Mouse (Mus musculus) Patski (cell line): ENCODE data around the gene Izumo1r. TPM values are rescaled to one million over a fixed set of nuclear protein-coding genes. Genes with fewer than 3 reads are reported as not detected.
"Not testable (repeated sequence)": the region's sequence is repeated elsewhere in the genome, so short reads cannot be mapped to it uniquely, and the experiment has no call there.

ENCODE experiments used
- ATAC-seq: fragments of 100-300 bp; one replicate; pipeline ENCODE4 v1.8.0; 2021
- CTCF ChIA-PET: fragments of 350-600 bp; sonication (Branson Sonifier 250); formaldehyde crosslinking; loops from one replicate; lab custom pipeline; 2022; ENCODE audit warnings: inconsistent platforms; lab: Charles Lee
- POLR2A ChIA-PET: fragments of 350-600 bp; sonication (Branson Sonifier 250); formaldehyde crosslinking; loops from one replicate; lab custom pipeline; 2022; ENCODE audit warnings: antibody characterized with exemption, inconsistent platforms; lab: Charles Lee
- DNase-seq: peaks from one replicate; pipeline ENCODE4 v3.0.0-alpha.2; 2011; ENCODE audit warnings: low read depth, low spot score
- H3K27me3 ChIP-seq: fragments of 371-371 bp; one replicate; pipeline ENCODE4 v1.5.1; 2021
- CTCF ChIP-seq: fragments of 100-300 bp; IDR thresholded peaks from one replicate; pipeline ENCODE4 v1.5.1; 2021
- in situ Hi-C: fragments of 300-500 bp; cut with MboI; formaldehyde crosslinking; loops from 3 replicates; pipeline ENCODE4 v1.11.1; 2018; ENCODE audit warnings: low pct_unique_long_range_greater_than_20kb, mixed read lengths
- polyA plus RNA-seq: library from polyadenylated mRNA; unstranded; gene quantifications from one replicate; pipeline ENCODE4 v1.2.3, GENCODE M21; 2021

Izumo1r gene
- polyA plus RNA-seq, 1 experiment from 2014 or later, result not detected

DNA sequence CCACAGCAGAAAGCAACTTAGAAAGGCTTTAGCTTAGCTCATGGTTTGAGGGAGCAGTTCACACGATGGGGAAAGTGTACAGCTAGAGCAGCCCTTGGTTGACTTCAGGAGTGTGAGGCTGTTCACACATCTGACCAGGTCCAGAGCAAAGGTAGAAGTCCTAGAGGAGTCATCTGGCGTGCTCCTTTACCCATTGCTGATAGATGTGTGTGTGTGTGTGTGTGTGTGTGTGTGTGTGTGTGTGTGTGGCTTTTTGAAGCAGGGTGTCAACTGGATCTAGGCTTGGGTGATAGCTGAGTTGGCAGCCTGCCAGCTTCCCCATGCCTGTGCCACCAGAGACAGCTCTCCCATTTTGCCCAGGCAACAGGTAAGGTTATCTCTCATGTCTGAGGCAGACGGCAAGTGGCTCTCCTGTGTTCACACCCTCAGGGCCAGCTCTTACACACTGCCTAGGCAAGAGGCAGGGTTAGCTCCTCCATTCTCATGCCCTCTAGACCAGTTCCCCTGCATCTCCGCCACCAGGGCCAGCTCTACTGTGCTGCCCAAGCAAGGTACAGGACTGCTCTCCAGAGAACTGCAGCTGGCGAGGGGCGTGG lies 15.9 kb downstream of the Izumo1r start:
- in situ Hi-C loops, result no loop called here
- ATAC-seq (no peak), DNase-seq (no peak)
- no peaks in the 10 kb centered on the region for H3K27me3 ChIP-seq
- no peak for TF ChIP-seq CTCF
- CTCF ChIA-PET, result no interaction called here
- POLR2A ChIA-PET, result no interaction called here

DNA sequence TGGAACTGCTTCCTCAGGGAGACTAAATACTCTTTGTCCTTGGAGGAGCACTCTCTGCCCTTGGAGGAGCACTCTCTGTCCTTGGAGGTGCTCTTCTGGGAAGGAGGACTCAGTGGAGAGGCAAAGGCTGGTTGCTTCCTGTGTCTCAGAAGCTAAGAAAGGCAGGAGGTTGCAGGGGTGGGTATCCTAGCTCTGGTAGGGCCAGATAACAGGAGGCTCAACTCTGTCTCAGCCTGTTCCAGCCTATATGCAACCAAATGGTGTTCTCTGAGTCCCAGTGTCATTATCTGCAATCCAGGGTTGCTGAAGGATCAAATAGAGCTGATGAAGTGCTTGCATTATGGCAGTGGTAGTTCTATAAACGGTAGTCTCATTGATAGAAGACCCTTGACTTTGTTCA lies 17.8 kb downstream of the Izumo1r start:
- TF ChIP-seq CTCF, result no peak
- CTCF ChIA-PET, result no interaction called here

DNA sequence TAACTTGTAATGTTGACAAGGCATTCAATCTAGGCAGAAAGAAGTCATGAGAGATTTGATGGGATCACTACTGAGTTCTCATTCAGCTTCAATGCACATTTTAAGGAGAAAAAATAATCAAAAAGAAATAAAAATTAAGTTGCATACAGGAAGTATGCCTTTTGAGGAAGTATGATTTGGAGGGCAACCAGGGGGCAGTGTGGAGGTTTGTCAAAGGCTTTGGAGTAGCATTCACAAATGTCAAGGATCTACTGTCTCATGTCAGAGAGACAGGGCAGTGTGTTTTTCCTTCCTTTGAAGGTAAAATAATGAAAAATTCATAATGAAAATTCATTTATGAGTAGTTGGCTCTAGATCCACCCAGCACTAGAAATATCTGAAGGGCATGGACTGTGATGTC lies 18.6 kb downstream of the Izumo1r start:
- ChIA-PET POLR2A (no interaction called here), CTCF (no interaction called here)
- DNase-seq (no peak), ATAC-seq (no peak)
- no peaks in the 10 kb centered on the region for H3K27me3 ChIP-seq
- TF ChIP-seq CTCF, result no peak
- in situ Hi-C loops, result no loop called here

More for the DNA sequence above, 17.8 kb downstream of the Izumo1r start:
- no peak for ATAC-seq
- H3K27me3 ChIP-seq, result no peaks in the 10 kb centered on the region
- DNase-seq, result no peak
- POLR2A ChIA-PET, result no interaction called here
- in situ Hi-C loops, result no loop called here

DNA sequence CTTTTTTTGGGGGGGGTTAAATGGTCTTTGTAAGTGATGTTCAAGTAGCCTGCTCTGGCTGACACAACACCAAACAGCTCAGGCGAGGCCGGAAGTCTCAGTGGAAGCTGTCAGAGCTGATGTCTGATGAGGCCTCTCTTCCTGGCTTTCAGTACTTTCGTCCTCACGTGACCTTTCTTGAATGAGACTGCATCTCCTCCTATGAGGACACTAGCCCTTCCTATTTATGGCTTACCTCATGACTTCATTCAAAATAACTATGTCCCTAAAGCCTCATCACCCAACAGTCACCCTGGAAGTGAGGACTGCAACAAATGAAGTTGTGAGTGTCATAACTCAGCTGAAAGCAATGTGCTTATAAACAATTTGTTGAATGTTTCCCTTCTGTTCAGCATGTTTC lies 19.1 kb downstream of the Izumo1r start:
- ChIA-PET CTCF (no interaction called here), POLR2A (no interaction called here)
- no peaks in the 10 kb centered on the region for H3K27me3 ChIP-seq
- DNase-seq (no peak), ATAC-seq (no peak)
- in situ Hi-C loops, result no loop called here
- TF ChIP-seq CTCF, result no peak

DNA sequence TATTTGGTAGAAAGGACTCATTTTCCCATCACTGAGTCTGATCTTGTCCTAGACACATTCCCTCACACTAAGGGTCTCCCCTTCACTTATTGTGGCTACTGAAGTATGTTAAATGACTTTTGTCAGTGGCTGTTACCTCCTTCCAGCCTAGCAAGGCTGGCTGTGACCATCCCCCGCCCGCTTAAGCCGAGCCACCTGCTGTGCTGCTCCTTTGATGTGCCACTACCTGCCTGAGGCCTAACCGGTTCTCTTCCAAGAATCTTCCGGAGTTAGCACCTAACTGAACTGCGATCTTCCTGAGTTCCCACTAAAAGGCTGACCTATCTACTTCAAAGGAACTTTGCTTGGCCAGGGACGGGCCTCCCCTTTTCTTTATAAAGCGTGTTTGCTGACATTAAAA lies 27.2 kb downstream of the Izumo1r start:
- ATAC-seq, in situ Hi-C loops, H3K27me3 ChIP-seq, CTCF ChIA-PET, DNase-seq, POLR2A ChIA-PET: not testable (repeated sequence)

DNA sequence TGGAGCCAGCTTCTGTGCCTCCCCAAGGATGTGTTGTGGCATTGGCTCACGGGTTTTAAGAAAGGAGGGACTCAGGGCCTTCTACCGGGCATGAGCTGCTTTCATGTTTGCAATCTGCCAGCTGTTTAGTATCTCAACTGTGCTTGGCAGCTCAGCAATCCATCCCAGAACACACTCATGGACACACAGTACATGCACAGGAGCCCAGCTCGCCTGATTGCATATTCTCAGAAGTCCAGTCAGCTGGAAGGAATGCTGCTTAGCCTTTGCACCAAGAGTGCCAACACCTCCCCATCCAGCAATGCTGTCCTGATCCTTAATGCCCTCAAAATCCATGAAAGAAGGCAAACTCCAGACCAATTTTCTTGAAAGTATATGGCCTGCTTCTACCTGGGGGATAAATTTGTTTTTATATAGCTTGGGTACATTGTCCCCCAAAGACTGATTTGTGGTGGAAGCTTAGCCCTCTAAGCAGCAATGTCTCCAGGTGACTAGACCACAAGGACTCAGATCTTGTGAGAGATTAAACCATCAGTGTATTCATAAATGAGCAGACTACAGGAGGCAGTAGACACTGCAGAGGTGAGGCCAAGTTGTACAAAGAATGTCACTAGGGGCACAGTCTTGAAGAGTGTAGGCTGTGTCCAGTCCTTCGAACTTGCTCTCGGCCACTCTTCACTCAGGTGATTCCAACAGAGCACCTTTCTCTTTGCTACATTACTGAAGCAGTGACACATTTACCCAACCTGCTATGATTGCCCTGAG lies 27.8 kb downstream of the Izumo1r start:
- ChIA-PET POLR2A (no interaction called here), CTCF (no interaction called here)
- no peak for DNase-seq
- in situ Hi-C loops, result no loop called here
- peak; percentile 67 for ATAC-seq
- H3K27me3 ChIP-seq, result no peaks in the 10 kb centered on the region
- TF ChIP-seq CTCF, result no peak

DNA sequence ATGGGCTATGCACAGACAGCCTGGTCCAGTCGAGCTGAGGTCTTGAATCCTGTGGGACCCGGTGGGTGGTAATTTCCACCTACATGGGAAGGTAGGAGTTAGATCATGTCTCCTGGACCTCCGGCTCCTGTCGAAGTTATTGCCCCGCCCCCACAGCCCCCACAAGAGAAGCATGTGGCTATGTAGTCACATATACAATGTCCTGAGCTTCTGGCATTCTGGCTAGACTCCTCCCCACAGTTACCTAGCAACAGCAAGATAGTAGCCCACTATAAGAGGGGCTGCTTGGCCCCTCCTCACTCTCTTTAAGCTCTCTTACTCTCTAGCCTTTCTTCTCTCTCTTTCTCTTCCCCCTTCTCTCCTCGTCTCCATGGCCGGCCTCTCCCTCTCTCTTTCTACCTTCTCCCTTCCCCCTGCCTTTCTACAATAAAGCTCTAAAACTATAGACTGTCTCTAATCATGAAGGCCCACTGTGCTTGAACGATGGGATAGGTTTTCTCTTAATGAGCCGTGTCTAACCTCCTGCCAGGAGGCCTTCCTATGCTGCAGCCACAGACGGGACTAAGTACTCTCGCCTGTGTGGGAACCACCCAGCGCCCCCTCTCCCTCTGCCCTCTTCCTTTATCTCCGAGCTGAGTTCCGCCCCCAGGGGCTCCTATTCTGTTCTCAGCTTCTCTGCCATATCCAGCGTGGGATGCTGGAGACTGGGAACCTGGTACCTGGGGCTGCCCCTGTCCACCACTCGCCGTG lies 31.4 kb downstream of the Izumo1r start:
- peaks cover 6% of the 10 kb centered on the region for H3K27me3 ChIP-seq
- no peak for TF ChIP-seq CTCF
- ATAC-seq (no peak), DNase-seq (no peak)
- in situ Hi-C loops, result no loop called here
- POLR2A ChIA-PET, result no interaction called here
- CTCF ChIA-PET, result interaction anchor here (0.8 kb wide), 1 partner anchor 12 kb away, joined by 3 read pairs; no protein-coding TSS in a partner anchor

DNA sequence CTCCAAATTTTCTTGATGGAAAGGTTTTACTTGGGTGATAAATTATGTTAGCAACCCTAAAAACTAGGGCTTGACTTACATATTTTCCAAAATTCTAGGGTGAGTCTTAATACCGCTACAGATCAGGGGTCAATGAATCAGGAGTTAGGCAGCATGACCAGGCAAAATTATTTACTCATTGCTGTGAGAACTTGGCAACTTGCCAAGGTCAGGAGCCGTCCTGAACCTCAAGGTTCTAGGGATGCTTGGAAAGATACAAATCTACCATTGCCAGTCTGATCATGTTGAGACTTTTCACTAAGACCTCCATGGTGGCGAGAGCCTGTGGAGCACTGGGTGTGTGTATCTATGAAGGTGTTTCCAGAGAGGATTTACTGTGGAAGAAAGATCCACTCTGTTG lies 32.2 kb downstream of the Izumo1r start:
- POLR2A ChIA-PET, result no interaction called here
- DNase-seq (no peak), ATAC-seq (no peak)
- no peak for TF ChIP-seq CTCF
- peaks cover 6% of the 10 kb centered on the region for H3K27me3 ChIP-seq
- CTCF ChIA-PET, result no interaction called here
- in situ Hi-C loops, result no loop called here

DNA sequence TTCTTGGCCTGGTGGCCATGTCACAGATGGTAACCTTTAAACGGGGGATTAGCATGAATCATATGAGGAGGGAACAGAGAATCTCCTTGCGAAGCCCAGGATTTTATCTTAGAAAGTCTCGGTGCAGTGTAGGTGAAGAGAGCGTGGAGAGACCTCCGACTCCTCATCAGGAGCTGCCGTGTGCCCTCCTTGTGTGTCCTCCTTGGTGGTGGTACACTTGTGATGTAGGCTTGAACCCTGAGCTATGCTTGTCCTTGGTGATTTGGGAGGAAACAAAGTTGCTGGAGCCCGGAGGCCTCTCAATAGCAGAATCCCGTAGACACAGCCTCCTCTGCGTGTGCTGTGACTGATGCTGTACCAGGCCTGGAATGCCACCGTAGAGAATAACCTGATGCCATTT lies 32.9 kb downstream of the Izumo1r start:
- DNase-seq, result no peak
- POLR2A ChIA-PET, result no interaction called here
- no peak for TF ChIP-seq CTCF
- in situ Hi-C loops, result no loop called here
- CTCF ChIA-PET, result interaction anchor here (1.6 kb wide), 1 partner anchor 16 kb away, joined by 3 read pairs; no protein-coding TSS in a partner anchor
- peaks cover 12% of the 10 kb centered on the region for H3K27me3 ChIP-seq
- no peak for ATAC-seq

DNA sequence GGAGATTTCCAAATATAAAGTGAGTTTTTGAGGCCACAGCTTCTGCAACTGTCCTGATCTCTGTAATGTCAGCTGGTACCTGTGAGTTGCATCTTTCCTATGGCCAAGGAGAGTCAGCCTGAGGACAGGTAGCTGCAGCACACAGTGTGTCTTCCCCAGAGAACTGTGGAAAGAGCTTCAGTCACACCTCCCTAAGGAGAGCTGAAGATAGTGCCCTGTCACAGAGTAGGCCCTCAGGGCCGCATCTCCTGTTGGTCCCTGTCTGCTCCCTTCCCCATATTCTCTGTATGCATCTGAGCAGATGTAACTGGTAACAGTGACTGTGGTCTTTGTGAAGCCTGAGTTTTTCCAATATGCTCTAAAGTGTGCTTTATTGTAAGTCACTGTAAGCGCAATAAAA lies 33.4 kb downstream of the Izumo1r start:
- peaks cover 14% of the 10 kb centered on the region for H3K27me3 ChIP-seq
- ATAC-seq (no peak), DNase-seq (no peak)
- no peak for TF ChIP-seq CTCF
- ChIA-PET CTCF (interaction anchor here (1.6 kb wide), 1 partner anchor 16 kb away, joined by 3 read pairs; no protein-coding TSS in a partner anchor), POLR2A (no interaction called here)
- in situ Hi-C loops, result no loop called here

DNA sequence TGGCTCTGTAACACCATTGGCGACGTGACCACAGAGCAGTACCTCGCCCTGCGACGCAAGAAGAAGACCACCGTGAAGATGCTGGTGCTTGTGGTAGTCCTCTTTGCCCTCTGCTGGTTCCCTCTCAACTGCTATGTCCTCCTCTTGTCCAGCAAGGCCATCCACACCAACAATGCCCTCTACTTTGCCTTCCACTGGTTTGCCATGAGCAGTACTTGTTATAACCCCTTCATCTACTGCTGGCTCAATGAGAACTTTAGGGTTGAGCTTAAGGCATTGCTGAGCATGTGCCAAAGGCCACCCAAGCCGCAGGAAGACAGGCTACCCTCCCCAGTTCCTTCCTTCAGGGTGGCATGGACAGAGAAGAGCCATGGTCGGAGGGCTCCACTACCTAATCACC lies 35.4 kb downstream of the Izumo1r start:
- in situ Hi-C loops, result no loop called here
- ChIA-PET CTCF (no interaction called here), POLR2A (no interaction called here)
- ATAC-seq (no peak), DNase-seq (no peak)
- peaks cover 19% of the 10 kb centered on the region for H3K27me3 ChIP-seq
- no peak for TF ChIP-seq CTCF
